11 mouse cellular contexts compared by ENCODE assay signal in genomic region chr11:32125586-32126310, GRCm38 (mm10).
A peak's percentile ranks its signal among the peaks of the same experiment; 100 is the strongest.
DNase-seq lines count a peak whose midpoint lies in the region; ATAC-seq and TF ChIP-seq lines count a peak whose summit lies in the region.
"Had no signal": no experiment of that assay in that cellular context is flagged by ENCODE, and none has a peak within 500 bp of the region (broad histone marks: within the 10 kb centered on the region; RNA-seq: fewer than 3 reads in every experiment).

No protein-coding gene starts in this region.

- H3K9ac ChIP-seq in kidney, embryonic 16.5 days (replicated peaks; ENCODE audit: low read length) = no peak overlapping the region
- H3K9ac ChIP-seq: embryonic facial prominence, embryonic 15.5 days; midbrain, embryonic 12.5 days had no signal

- no peak for TF ChIP-seq POLR2A in olfactory bulb, adult 2 months (IDR thresholded peaks at IDR 0.05; ENCODE audit: insufficient read depth, low read depth, low read length)

- no peak overlapping the region for H3K4me3 ChIP-seq in heart, embryonic 10.5 days
- no peak overlapping the region for H3K4me3 ChIP-seq in olfactory bulb, adult 2 months (ENCODE audit: insufficient read depth, low read depth, low read length)
- no peak overlapping the region for H3K4me3 ChIP-seq in kidney, embryonic 16.5 days (ENCODE audit: low read length)
- H3K4me3 ChIP-seq: embryonic facial prominence, embryonic 15.5 days; midbrain, embryonic 12.5 days had no signal

- H3K9me3 ChIP-seq in heart, embryonic 10.5 days = no peaks in the 10 kb centered on the region
- no peaks in the 10 kb centered on the region for H3K9me3 ChIP-seq in kidney, embryonic 16.5 days (ENCODE audit: low read length)
- H3K9me3 ChIP-seq: embryonic facial prominence, embryonic 15.5 days; midbrain, embryonic 12.5 days had no signal

- H3K36me3 ChIP-seq in heart, embryonic 10.5 days = no peaks in the 10 kb centered on the region
- H3K36me3 ChIP-seq in kidney, embryonic 16.5 days (ENCODE audit: insufficient read depth, low read length) = no peaks in the 10 kb centered on the region
- H3K36me3 ChIP-seq: embryonic facial prominence, embryonic 15.5 days; midbrain, embryonic 12.5 days had no signal

- no peaks in the 10 kb centered on the region for H3K4me1 ChIP-seq in heart, embryonic 10.5 days
- peaks cover 33% of the 10 kb centered on the region for H3K4me1 ChIP-seq in olfactory bulb, adult 2 months (ENCODE audit: control insufficient read depth, insufficient read depth, low read length)
- H3K4me1 ChIP-seq in kidney, embryonic 16.5 days (ENCODE audit: insufficient read depth, low read length) = no peaks in the 10 kb centered on the region
- H3K4me1 ChIP-seq: embryonic facial prominence, embryonic 15.5 days had no signal

- no peak for TF ChIP-seq CTCF in olfactory bulb, adult 2 months (IDR thresholded peaks at IDR 0.05; ENCODE audit: insufficient read depth, low read depth, low read length)

- H3K4me2 ChIP-seq in kidney, embryonic 16.5 days (replicated peaks; ENCODE audit: low read depth, low read length) = no peak overlapping the region
- H3K4me2 ChIP-seq: embryonic facial prominence, embryonic 15.5 days; midbrain, embryonic 12.5 days had no signal

- ATAC-seq in inflammation-experienced regulatory T-cells, adult 6 months = peak; percentile 82
- no peak for ATAC-seq in kidney, embryonic 16.5 days (ENCODE audit: low FRiP score, low TSS enrichment)

- no peak overlapping the region for H3K27ac ChIP-seq in heart, embryonic 10.5 days
- H3K27ac ChIP-seq in olfactory bulb, adult 2 months (ENCODE audit: insufficient read depth, low read depth, low read length) = peak overlapping the region; percentile 77
- no peak overlapping the region for H3K27ac ChIP-seq in kidney, embryonic 16.5 days (ENCODE audit: low read length)
- H3K27ac ChIP-seq: embryonic facial prominence, embryonic 15.5 days; midbrain, embryonic 12.5 days had no signal

- DNase-seq in heart, embryonic 10.5 days (ENCODE audit: low spot score) = peak; percentile 17
- DNase-seq in heart, postnatal 4 days = no peak
- peak; percentile 23 to 60 for DNase-seq in CD8-positive naive resting alpha-beta T cell, adult 2 months (ENCODE audit: low read depth in 2 of 2, low spot score in 2 of 2)
- no peak for DNase-seq in cerebellum, adult 11-12 months
- no peak for DNase-seq in layer of hippocampus, postnatal 25 days (ENCODE audit: extremely low spot score in 1 of 2, low spot score in 1 of 2)
- DNase-seq: gastrocnemius, postnatal 36 days had no signal

- H3K27me3 ChIP-seq in heart, embryonic 10.5 days (ENCODE audit: insufficient read depth, poor library complexity, severe bottlenecking) = peaks cover 12% of the 10 kb centered on the region
- H3K27me3 ChIP-seq in kidney, embryonic 16.5 days (ENCODE audit: insufficient read depth, low read length) = no peaks in the 10 kb centered on the region
- H3K27me3 ChIP-seq: embryonic facial prominence, embryonic 15.5 days; midbrain, embryonic 12.5 days had no signal

- 55% methylated on average over 11 of the region's 11 CpGs for WGBS in heart, embryonic 10.5 days
- 40% methylated on average over 11 of the region's 11 CpGs for WGBS in olfactory bulb, adult 2 months
- 58% methylated on average over 11 of the region's 11 CpGs for WGBS in kidney, embryonic 16.5 days

Comparison
In these comparisons a context has a peak if more than half of its experiments do, and no peak if none do; other contexts are left out.
1. DNase-seq: peak in heart, embryonic 10.5 days (single experiment) and CD8-positive naive resting alpha-beta T cell, adult 2 months (2 of 2); none in heart, postnatal 4 days (single experiment), cerebellum, adult 11-12 months (single experiment) and layer of hippocampus, postnatal 25 days (0 of 2).